Mouse (Mus musculus) G1E (cell line): ENCODE results near the gene Ccdc122. TPM values are rescaled to one million over a fixed set of nuclear protein-coding genes. Genes with fewer than 3 reads are reported as not detected.

ENCODE experiments used
- ATAC-seq: 2 replicates; pipeline ENCODE4 v1.8.0; 2016; ENCODE audit warnings: mild to moderate bottlenecking; ENCODE audit not compliant: insufficient number of reproducible peaks, poor library complexity, low FRiP score, severe bottlenecking; ENCODE audit errors: extremely low read depth
- DNase-seq: peaks from one replicate; pipeline ENCODE4 v3.0.0; 2012; ENCODE audit warnings: low spot score
- H3K27me3 ChIP-seq: 2 replicates; pipeline ENCODE4 v1.6.1; 2012; ENCODE audit warnings: mild to moderate bottlenecking, low read length, inconsistent platforms; ENCODE audit not compliant: insufficient read depth
- H3K36me3 ChIP-seq: replicated peaks from 2 replicates; pipeline ENCODE3; 2012; ENCODE audit warnings: mild to moderate bottlenecking, inconsistent platforms
- H3K4me1 ChIP-seq: 2 replicates; pipeline ENCODE4 v1.6.1; 2012; ENCODE audit warnings: low read depth, low read length, inconsistent platforms, mixed read lengths; ENCODE audit not compliant: insufficient read depth
- H3K4me3 ChIP-seq: 2 replicates; pipeline ENCODE4 v1.5.1; 2012; ENCODE audit warnings: low read depth, mild to moderate bottlenecking, inconsistent platforms, low read length, moderate library complexity, mixed read lengths
- H3K9me3 ChIP-seq: replicated peaks from 2 replicates; pipeline ENCODE4 v1.6.1; 2012; ENCODE audit warnings: inconsistent platforms
- CTCF ChIP-seq: IDR thresholded peaks from 2 replicates; pipeline ENCODE4 v1.5.1; 2012; ENCODE audit warnings: low read depth, low read length, inconsistent platforms, mixed read lengths
- GATA1 ChIP-seq: IDR thresholded peaks from 2 replicates; pipeline ENCODE4 v1.6.1; 2012; ENCODE audit warnings: borderline replicate concordance, low read length, inconsistent platforms, mixed read lengths
- GATA2 ChIP-seq: IDR thresholded peaks from 2 replicates; pipeline ENCODE4 v1.6.1; 2012; ENCODE audit warnings: low read depth, low read length, inconsistent platforms, borderline replicate concordance
- POLR2AphosphoS5 ChIP-seq: IDR thresholded peaks from 2 replicates; pipeline ENCODE4 v1.6.1; 2012; ENCODE audit warnings: low read depth, low read length, inconsistent platforms; ENCODE audit not compliant: insufficient replicate concordance
- TAL1 ChIP-seq: conservative IDR thresholded peaks from 2 replicates; pipeline ENCODE4 v1.6.1; 2012; ENCODE audit warnings: low read depth, low read length, inconsistent platforms, mixed read lengths
- polyA plus RNA-seq: library from polyadenylated mRNA; stranded (reverse); fragments of >175 nt; gene quantifications from 2 replicates; pipeline ENCODE4 v1.2.3, GENCODE M21; 2012
- total RNA-seq, 2 experiments: library from RNA; stranded (forward) in 1 of 2; stranded (reverse) in 1 of 2; fragments of 200-1000 nt in 1 of 2; fragments of >200 nt in 1 of 2; fragmentation: Nextera tagmentation in 1 of 2; gene quantifications; 2 replicates each; pipeline ENCODE4 v1.2.3; 2014 to 2017

Gene Ccdc122
- total and polyA plus RNA-seq, 3 experiments, result not detected

DNA sequence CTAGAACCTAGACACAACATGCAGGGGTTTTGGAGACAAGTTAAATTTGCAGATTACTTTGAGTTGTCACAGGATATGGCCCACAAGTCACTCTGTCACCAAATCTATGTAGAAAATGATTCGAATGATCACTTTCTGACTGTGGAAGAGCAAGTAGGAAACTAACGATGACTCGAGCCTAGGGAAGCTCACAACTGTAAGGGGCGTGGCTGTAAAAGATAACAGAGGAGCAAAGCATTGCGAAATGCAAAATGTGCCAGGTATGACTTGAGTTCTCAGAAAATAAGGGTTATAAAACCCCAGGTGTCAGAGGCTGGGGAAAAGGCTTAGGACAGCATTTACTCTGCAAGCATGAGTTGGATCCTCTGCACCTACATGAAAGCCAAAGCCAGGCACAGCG is 19.4 kb upstream of the Ccdc122 start:
- DNase-seq (no peak), ATAC-seq (no peak)
- H3K36me3 ChIP-seq, result no peaks in the 10 kb centered on the region
- no peaks in the 10 kb centered on the region for H3K9me3 ChIP-seq
- no peaks in the 10 kb centered on the region for H3K4me1 ChIP-seq
- H3K4me3 ChIP-seq, result no peak overlapping the region
- TF ChIP-seq GATA1, result no peak
- no peak for TF ChIP-seq CTCF
- TF ChIP-seq POLR2AphosphoS5, result no peak
- TF ChIP-seq GATA2, result no peak
- no peak for TF ChIP-seq TAL1
- H3K27me3 ChIP-seq, result no peaks in the 10 kb centered on the region

DNA sequence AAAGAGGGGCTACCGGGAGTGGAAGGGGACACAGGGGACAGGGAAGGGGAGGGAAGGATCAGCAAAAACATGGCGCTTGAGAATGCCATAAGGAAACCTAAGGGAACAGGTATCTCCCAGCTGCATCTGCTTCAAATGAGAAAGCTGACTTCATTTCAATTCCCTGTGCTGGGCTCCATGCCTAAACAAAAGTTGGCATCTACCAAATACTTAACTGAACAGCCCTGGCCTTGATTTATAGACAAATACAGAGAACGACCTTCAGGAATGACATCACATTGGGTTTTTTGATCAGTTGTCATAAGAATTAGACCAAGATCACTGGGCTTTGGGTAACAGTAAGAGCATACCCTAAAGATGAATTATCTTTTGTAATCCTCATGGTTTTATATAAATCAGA is 12.1 kb upstream of the Ccdc122 start:
- DNase-seq, result no peak
- no peaks in the 10 kb centered on the region for H3K27me3 ChIP-seq
- no peaks in the 10 kb centered on the region for H3K4me1 ChIP-seq
- H3K9me3 ChIP-seq, result no peaks in the 10 kb centered on the region
- ATAC-seq, result no peak
- H3K4me3 ChIP-seq, result no peak overlapping the region
- H3K36me3 ChIP-seq, result no peaks in the 10 kb centered on the region
- TF ChIP-seq CTCF (no peak), GATA2 (no peak), GATA1 (no peak), TAL1 (no peak), POLR2AphosphoS5 (no peak)

- no peak for TF ChIP-seq GATA2
- TF ChIP-seq CTCF, result no peak
- TF ChIP-seq GATA1, result no peak
- no peak for TF ChIP-seq POLR2AphosphoS5
- no peak for TF ChIP-seq TAL1
- peaks cover 5% of the 10 kb centered on the region; the same call in 1 of the 2 replicates for H3K9me3 ChIP-seq
- DNase-seq (no peak), ATAC-seq (no peak)
- no peak overlapping the region for H3K4me3 ChIP-seq
- no peaks in the 10 kb centered on the region for H3K36me3 ChIP-seq
- no peaks in the 10 kb centered on the region for H3K27me3 ChIP-seq
- H3K4me1 ChIP-seq, result no peaks in the 10 kb centered on the region
Observed at GRCm38 (mm10) chr14:77029319-77030054, 7.1 kb upstream of the Ccdc122 start.

- DNase-seq (no peak), ATAC-seq (no peak)
- Histone ChIP-seq H3K4me3 (no peak overlapping the region), H3K36me3 (no peaks in the 10 kb centered on the region), H3K27me3 (no peaks in the 10 kb centered on the region), H3K4me1 (no peaks in the 10 kb centered on the region), H3K9me3 (peaks cover 5% of the 10 kb centered on the region; the same call in 1 of the 2 replicates)
- TF ChIP-seq GATA1 (no peak), POLR2AphosphoS5 (no peak), TAL1 (no peak), GATA2 (no peak), CTCF (no peak)
Observed at GRCm38 (mm10) chr14:77030808-77031207, 5.8 kb upstream of the Ccdc122 start.

- TF ChIP-seq POLR2AphosphoS5 (no peak), GATA2 (no peak), GATA1 (no peak), CTCF (no peak), TAL1 (no peak)
- Histone ChIP-seq H3K9me3 (peaks cover 13% of the 10 kb centered on the region), H3K4me3 (no peak overlapping the region), H3K36me3 (no peaks in the 10 kb centered on the region), H3K4me1 (no peaks in the 10 kb centered on the region), H3K27me3 (no peaks in the 10 kb centered on the region)
- ATAC-seq (no peak), DNase-seq (no peak)
Observed at GRCm38 (mm10) chr14:77032433-77032832, 4.1 kb upstream of the Ccdc122 start.

DNA sequence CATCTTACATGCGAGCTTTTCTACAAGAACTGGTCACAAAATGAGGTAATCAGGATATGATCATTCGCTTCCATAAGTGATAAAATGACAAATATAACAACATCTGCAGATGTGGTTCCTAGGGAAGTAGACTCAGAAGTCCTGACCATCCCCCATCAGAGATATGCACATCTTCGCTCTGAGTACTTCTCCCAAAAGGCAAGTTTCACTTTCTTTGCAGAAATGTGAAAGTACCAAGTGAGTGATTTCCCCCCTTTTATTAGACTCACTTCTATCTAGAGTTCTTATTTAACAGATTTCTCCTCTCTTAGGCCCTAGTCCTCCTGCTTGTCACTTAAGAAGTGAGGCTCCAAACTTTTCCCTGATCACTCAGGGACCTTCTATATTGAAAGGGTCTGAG is 3.2 kb upstream of the Ccdc122 start:
- no peaks in the 10 kb centered on the region for H3K36me3 ChIP-seq
- DNase-seq (no peak), ATAC-seq (no peak)
- H3K4me1 ChIP-seq, result no peaks in the 10 kb centered on the region
- no peaks in the 10 kb centered on the region for H3K27me3 ChIP-seq
- H3K4me3 ChIP-seq, result no peak overlapping the region
- H3K9me3 ChIP-seq, result peaks cover 13% of the 10 kb centered on the region
- TF ChIP-seq TAL1, result no peak
- TF ChIP-seq POLR2AphosphoS5, result no peak
- TF ChIP-seq GATA2, result no peak
- TF ChIP-seq CTCF, result no peak
- no peak for TF ChIP-seq GATA1
